Mouse (Mus musculus) embryonic facial prominence, embryonic 14.5 days (tissue): ENCODE results near the gene Tufm. TPM values are rescaled to one million over a fixed set of nuclear protein-coding genes. Genes with fewer than 3 reads are reported as not detected.
A peak's percentile ranks its signal among the peaks of the same experiment; 100 is the strongest.

ENCODE experiments used
- ATAC-seq: fragments of 200-750 bp; cut with Nextera tagmentation; 2 replicates; pipeline ENCODE4 v1.8.0; 2017; ENCODE audit warnings: low read depth, moderate number of reproducible peaks, moderate TSS enrichment
- DNase-seq: peaks from one replicate; pipeline ENCODE4 v3.0.0-alpha.2; 2015; ENCODE audit warnings: low spot score
- H3K27ac ChIP-seq: fragments of 300-500 bp; sonication (generic); replicated peaks from 2 replicates; pipeline ENCODE4 v1.5.1; 2014; ENCODE audit warnings: low read depth, mild to moderate bottlenecking, low read length, moderate library complexity
- H3K27me3 ChIP-seq: fragments of 300-500 bp; sonication (generic); replicated peaks from 2 replicates; pipeline ENCODE4 v1.6.1; 2014; ENCODE audit warnings: low read length; ENCODE audit not compliant: control insufficient read depth, insufficient read depth
- H3K36me3 ChIP-seq: fragments of 300-500 bp; sonication (generic); 2 replicates; pipeline ENCODE4 v1.6.1; 2014; ENCODE audit warnings: low read length, mixed read lengths; ENCODE audit not compliant: control insufficient read depth, insufficient read depth
- H3K4me1 ChIP-seq: fragments of 300-500 bp; sonication (generic); 2 replicates; pipeline ENCODE4 v1.6.1; 2014; ENCODE audit warnings: antibody characterized with exemption, low read length; ENCODE audit not compliant: control insufficient read depth, insufficient read depth
- H3K4me2 ChIP-seq: fragments of 300-500 bp; sonication (generic); 2 replicates; pipeline ENCODE4 v1.6.1; 2014; ENCODE audit warnings: low read depth, mild to moderate bottlenecking, low read length, moderate library complexity, mixed read lengths
- H3K4me3 ChIP-seq: fragments of 300-500 bp; sonication (generic); 2 replicates; pipeline ENCODE4 v1.5.1; 2014; ENCODE audit warnings: low read depth, mild to moderate bottlenecking, low read length
- H3K9ac ChIP-seq: fragments of 300-500 bp; sonication (generic); 2 replicates; pipeline ENCODE4 v1.6.1; 2014; ENCODE audit warnings: low read depth, mild to moderate bottlenecking, low read length, moderate library complexity, mixed read lengths
- H3K9me3 ChIP-seq: fragments of 300-500 bp; sonication (generic); 2 replicates; pipeline ENCODE4 v1.6.1; 2016; ENCODE audit warnings: low read length; ENCODE audit not compliant: control insufficient read depth
- WGBS: fragments of 180-500 bp; shearing (Covaris S2); extraction: QIAGEN DNeasy Blood & Tissue Kit; methylation state at CpG from one replicate; pipeline ENCODE4 v1.1.7; 2014; 5-methylcytosine and 5-hydroxymethylcytosine counted together
- polyA plus RNA-seq: library from polyadenylated mRNA; unstranded; fragments of >200 nt; fragmentation: Nextera tagmentation; extraction: Ambion mirVana; gene quantifications from 2 replicates; pipeline ENCODE4 v1.2.1, GENCODE M21; 2014

Tufm gene
- polyA plus RNA-seq, 1 experiment from 2014 or later = 127 TPM

GRCm38 (mm10) chr7:126467834-126468627, 19.1 kb upstream of the Tufm start:
- Histone ChIP-seq H3K4me3 (no peak overlapping the region), H3K4me2 (no peak overlapping the region), H3K9ac (no peak overlapping the region), H3K27me3 (no peaks in the 10 kb centered on the region), H3K36me3 (peaks cover 70% of the 10 kb centered on the region), H3K9me3 (no peaks in the 10 kb centered on the region), H3K27ac (no peak overlapping the region), H3K4me1 (peaks cover 7% of the 10 kb centered on the region)
- ATAC-seq = no peak
- WGBS = 88% methylated on average over 18 of the region's 18 CpGs
- no peak for DNase-seq

GRCm38 (mm10) chr7:126470077-126470476, 17.1 kb upstream of the Tufm start:
- Histone ChIP-seq H3K27ac (no peak overlapping the region), H3K9ac (no peak overlapping the region), H3K4me1 (peaks cover 6% of the 10 kb centered on the region; the same call in 1 of the 2 replicates), H3K27me3 (no peaks in the 10 kb centered on the region), H3K36me3 (peaks cover 71% of the 10 kb centered on the region), H3K4me3 (no peak overlapping the region), H3K9me3 (no peaks in the 10 kb centered on the region), H3K4me2 (no peak overlapping the region)
- 64% methylated on average over 6 of the region's 6 CpGs for WGBS
- DNase-seq (no peak), ATAC-seq (no peak)

DNA sequence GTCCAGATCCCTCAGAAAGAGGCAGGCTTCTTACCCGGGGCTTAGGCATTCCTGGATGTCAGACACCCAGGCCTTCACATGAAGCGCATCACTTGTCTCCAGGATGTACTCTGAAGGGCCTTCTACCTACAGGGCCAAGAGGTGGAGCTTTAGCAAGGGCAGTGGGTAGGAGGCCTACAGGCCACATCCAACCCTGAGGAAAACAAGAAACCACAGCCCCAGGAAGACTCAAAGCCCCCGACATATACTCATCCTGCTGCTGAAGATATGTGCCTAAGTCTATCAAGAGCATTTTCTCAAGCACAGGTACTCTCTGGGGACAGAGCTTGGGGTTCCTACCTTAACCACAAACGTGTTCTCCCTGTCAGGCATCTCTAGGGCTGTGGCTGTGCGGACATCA, 15.8 kb upstream of the Tufm start:
- WGBS = 90% methylated on average over 5 of the region's 5 CpGs
- H3K9ac ChIP-seq = no peak overlapping the region
- no peak overlapping the region for H3K4me2 ChIP-seq
- no peak overlapping the region for H3K27ac ChIP-seq
- no peak for DNase-seq
- ATAC-seq = no peak
- H3K27me3 ChIP-seq = no peaks in the 10 kb centered on the region
- H3K36me3 ChIP-seq = peaks cover 66% of the 10 kb centered on the region
- H3K4me3 ChIP-seq = no peak overlapping the region
- H3K9me3 ChIP-seq = no peaks in the 10 kb centered on the region
- H3K4me1 ChIP-seq = peaks cover 10% of the 10 kb centered on the region

GRCm38 (mm10) chr7:126471853-126472252, 15.3 kb upstream of the Tufm start:
- H3K4me3 ChIP-seq = no peak overlapping the region
- H3K4me1 ChIP-seq = peaks cover 10% of the 10 kb centered on the region
- 76% methylated on average over 4 of the region's 4 CpGs for WGBS
- ATAC-seq (no peak), DNase-seq (no peak)
- H3K4me2 ChIP-seq = no peak overlapping the region
- no peak overlapping the region for H3K27ac ChIP-seq
- H3K9me3 ChIP-seq = no peaks in the 10 kb centered on the region
- peaks cover 61% of the 10 kb centered on the region for H3K36me3 ChIP-seq
- H3K27me3 ChIP-seq = no peaks in the 10 kb centered on the region
- no peak overlapping the region for H3K9ac ChIP-seq

GRCm38 (mm10) chr7:126472306-126472705, 14.9 kb upstream of the Tufm start:
- H3K4me3 ChIP-seq = no peak overlapping the region
- ATAC-seq (no peak), DNase-seq (no peak)
- no peak overlapping the region for H3K27ac ChIP-seq
- no peaks in the 10 kb centered on the region for H3K27me3 ChIP-seq
- WGBS = 88% methylated on average over 13 of the region's 13 CpGs
- peaks cover 57% of the 10 kb centered on the region for H3K36me3 ChIP-seq
- peaks cover 10% of the 10 kb centered on the region for H3K4me1 ChIP-seq
- no peak overlapping the region for H3K4me2 ChIP-seq
- H3K9ac ChIP-seq = no peak overlapping the region
- no peaks in the 10 kb centered on the region for H3K9me3 ChIP-seq

DNA sequence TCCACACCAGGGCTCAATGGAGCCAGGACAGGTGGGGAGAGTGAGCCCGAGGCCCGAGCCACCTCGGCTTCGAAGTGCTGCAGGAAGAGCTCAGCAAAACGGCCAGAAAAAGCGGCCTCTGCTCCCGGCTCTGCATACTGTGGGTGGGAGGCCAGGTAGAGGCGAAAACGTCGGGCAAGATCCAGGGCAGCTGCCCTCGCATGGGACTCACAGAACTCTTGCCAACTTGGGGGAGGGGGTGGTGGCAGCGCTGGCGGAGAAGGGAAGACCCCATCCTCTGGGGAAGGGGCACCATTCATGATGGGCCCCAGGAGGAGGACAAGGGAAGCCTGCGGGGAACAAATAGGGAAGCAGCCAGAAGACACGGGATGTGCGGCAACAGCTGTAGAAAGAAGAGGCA, 14.4 kb upstream of the Tufm start:
- Histone ChIP-seq H3K4me3 (no peak overlapping the region), H3K27me3 (no peaks in the 10 kb centered on the region), H3K4me1 (peaks cover 10% of the 10 kb centered on the region), H3K36me3 (peaks cover 53% of the 10 kb centered on the region), H3K9ac (no peak overlapping the region), H3K9me3 (no peaks in the 10 kb centered on the region), H3K27ac (no peak overlapping the region), H3K4me2 (no peak overlapping the region)
- WGBS = 90% methylated on average over 16 of the region's 16 CpGs
- no peak for ATAC-seq
- DNase-seq = no peak

DNA sequence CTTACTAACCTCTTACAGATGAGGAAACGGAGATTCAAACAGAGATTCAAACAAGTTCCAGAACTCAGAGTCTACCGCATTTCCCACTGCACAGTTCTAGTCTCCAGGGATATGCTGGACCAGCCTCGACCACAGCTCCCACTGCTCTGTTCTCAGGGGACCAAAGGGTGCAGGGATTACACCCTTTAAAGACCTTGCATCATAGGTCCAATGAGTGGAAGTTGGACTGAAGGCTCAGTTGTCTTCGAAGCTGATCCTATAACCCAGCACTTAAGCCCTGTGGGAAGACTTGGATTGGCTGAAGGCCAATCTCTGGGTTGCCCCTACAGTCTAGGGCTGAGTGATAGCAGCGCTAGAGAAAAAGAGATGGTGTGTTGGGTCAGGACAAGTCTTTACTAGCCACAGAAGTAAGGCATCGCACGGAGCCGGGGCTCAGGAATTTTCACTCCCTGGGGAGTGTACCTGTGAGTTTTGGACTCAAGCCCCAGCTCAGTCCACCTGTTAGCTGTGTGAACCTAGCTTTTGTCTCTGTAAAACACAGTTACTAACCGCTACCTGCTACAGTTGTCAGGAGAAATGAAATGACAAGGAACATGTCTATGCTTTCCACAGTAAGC, 13.6 kb upstream of the Tufm start:
- peak overlapping the region; percentile 91 for H3K9ac ChIP-seq
- no peaks in the 10 kb centered on the region for H3K27me3 ChIP-seq
- peak overlapping the region; percentile 65 for H3K4me3 ChIP-seq
- H3K4me1 ChIP-seq = peaks cover 10% of the 10 kb centered on the region
- H3K27ac ChIP-seq = no peak overlapping the region
- no peaks in the 10 kb centered on the region for H3K9me3 ChIP-seq
- DNase-seq (peak; percentile 43), ATAC-seq (no peak; the same call in 1 of the 2 replicates)
- H3K4me2 ChIP-seq = peak overlapping the region; percentile 89
- H3K36me3 ChIP-seq = peaks cover 44% of the 10 kb centered on the region
- WGBS = 67% methylated on average over 9 of the region's 9 CpGs

GRCm38 (mm10) chr7:126474486-126474955, 12.6 kb upstream of the Tufm start:
- ATAC-seq = peak; percentile 27
- Histone ChIP-seq H3K4me2 (peak overlapping the region; percentile 89), H3K9me3 (no peaks in the 10 kb centered on the region), H3K4me3 (peak overlapping the region; percentile 65), H3K36me3 (peaks cover 35% of the 10 kb centered on the region), H3K27me3 (no peaks in the 10 kb centered on the region), H3K27ac (peak overlapping the region; percentile 94), H3K4me1 (peaks cover 10% of the 10 kb centered on the region), H3K9ac (peak overlapping the region; percentile 91)
- no peak for DNase-seq
- 1% methylated on average over 19 of the region's 27 CpGs for WGBS
